Mouse (Mus musculus): ENCODE measurements around the gene Obscn. TPM values are rescaled to one million over a fixed set of nuclear protein-coding genes. Genes with fewer than 3 reads are reported as not detected.

Obscn gene
- polyA plus RNA-seq, 1 experiment from 2014 or later, result 0.14 TPM

DNA sequence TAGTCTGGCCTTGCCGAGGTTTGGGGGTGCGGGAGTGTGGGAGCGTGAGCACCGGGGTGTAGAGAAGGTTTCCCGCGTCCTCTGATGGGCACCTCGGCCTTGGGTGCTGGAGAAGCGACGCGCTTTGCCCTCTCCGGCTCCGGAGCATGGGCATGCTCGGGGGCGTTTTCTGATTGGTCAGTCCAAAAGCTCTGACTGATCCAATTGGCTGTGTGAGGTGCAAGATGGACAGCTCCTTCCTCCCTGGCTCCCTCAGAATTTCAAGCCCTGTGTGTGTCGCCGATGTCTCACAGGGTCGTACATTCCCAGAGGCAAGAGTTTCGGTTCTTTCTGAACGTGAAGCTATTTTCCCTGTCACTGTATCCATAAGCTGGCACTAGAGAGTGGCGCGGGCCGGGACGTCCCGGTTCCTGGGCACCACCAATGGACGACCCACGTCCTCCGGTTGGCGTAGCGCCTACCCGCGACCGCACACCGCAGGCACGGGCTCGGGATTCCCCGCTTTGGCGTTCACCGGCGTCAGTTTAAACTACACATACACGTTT, 176.2 kb downstream of the Obscn start:
- H3K4me1 ChIP-seq (ENCODE audit: insufficient read depth), result peaks cover 5% of the 10 kb centered on the region; the same call in 1 of the 2 replicates
- no peak overlapping the region for H3K27ac ChIP-seq (ENCODE audit: low read depth)
- TF ChIP-seq CTCF (IDR thresholded peaks at IDR 0.05; ENCODE audit: low read depth), result peak; percentile 52
- peak overlapping the region; percentile 82 for H3K4me2 ChIP-seq
- H3K4me3 ChIP-seq (ENCODE audit: low read depth, low read length), result peak overlapping the region; percentile 45
- peak; percentile 84 for ATAC-seq (ENCODE audit: insufficient read depth)
- peak; percentile 91 for DNase-seq
- H3K27me3 ChIP-seq (ENCODE audit: insufficient read depth, low read length), result peaks cover 24% of the 10 kb centered on the region
- H3K36me3 ChIP-seq (ENCODE audit: insufficient read depth), result peaks cover 8% of the 10 kb centered on the region; the same call in 1 of the 2 replicates
- peak overlapping the region; percentile 41 for H3K9ac ChIP-seq
- H3K9me3 ChIP-seq (ENCODE audit: low read depth, low read length), result peaks cover 5% of the 10 kb centered on the region; the same call in 1 of the 2 replicates
- 5% methylated on average over 40 of the region's 40 CpGs for WGBS

DNA sequence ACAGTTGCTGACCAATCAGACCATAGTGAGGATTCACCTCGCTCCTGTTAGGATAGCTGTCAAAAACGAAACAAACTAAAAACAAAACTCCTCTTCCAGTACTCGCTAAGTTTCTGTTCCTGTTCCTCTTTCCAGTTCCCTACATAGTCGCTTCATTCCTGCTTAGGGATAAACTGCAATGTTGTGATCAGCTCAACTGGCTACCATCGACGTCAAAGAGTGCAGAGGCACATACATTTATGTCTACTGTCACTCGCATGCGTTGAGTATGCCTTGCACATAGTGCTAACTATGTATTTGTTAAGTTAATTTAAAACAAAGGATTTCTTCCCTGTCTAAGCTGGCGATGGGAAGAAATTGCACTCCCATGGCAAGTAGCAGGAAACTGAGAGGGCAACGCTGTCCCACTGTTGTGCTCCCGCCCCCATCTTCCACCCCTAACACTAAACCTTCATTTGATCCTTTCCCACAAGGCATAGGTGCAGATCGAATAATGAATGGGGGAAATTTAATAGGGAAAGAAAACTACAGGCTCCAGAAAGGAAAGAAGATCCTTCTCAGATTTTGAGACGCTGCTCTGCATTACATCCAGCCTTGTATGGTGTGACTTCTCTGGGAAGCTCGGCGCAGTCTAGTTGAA, 176.9 kb downstream of the Obscn start:
- Histone ChIP-seq H3K36me3 (ENCODE audit: insufficient read depth) (peaks cover 8% of the 10 kb centered on the region; the same call in 1 of the 2 replicates), H3K9ac (peak overlapping the region; percentile 41), H3K4me1 (ENCODE audit: insufficient read depth) (peaks cover 5% of the 10 kb centered on the region; the same call in 1 of the 2 replicates), H3K27me3 (ENCODE audit: insufficient read depth, low read length) (peaks cover 24% of the 10 kb centered on the region), H3K4me2 (peak overlapping the region; percentile 82), H3K4me3 (ENCODE audit: low read depth, low read length) (peak overlapping the region; percentile 45), H3K27ac (ENCODE audit: low read depth) (no peak overlapping the region), H3K9me3 (ENCODE audit: low read depth, low read length) (peaks cover 5% of the 10 kb centered on the region; the same call in 1 of the 2 replicates)
- DNase-seq (no peak), ATAC-seq (ENCODE audit: insufficient read depth) (no peak)
- no peak for TF ChIP-seq CTCF (IDR thresholded peaks at IDR 0.05; ENCODE audit: low read depth)
- 31% methylated on average over 15 of the region's 15 CpGs for WGBS

GRCm38 (mm10) chr11:58958536-58958935, 177.7 kb downstream of the Obscn start:
- 86% methylated on average over 6 of the region's 6 CpGs for WGBS

DNA sequence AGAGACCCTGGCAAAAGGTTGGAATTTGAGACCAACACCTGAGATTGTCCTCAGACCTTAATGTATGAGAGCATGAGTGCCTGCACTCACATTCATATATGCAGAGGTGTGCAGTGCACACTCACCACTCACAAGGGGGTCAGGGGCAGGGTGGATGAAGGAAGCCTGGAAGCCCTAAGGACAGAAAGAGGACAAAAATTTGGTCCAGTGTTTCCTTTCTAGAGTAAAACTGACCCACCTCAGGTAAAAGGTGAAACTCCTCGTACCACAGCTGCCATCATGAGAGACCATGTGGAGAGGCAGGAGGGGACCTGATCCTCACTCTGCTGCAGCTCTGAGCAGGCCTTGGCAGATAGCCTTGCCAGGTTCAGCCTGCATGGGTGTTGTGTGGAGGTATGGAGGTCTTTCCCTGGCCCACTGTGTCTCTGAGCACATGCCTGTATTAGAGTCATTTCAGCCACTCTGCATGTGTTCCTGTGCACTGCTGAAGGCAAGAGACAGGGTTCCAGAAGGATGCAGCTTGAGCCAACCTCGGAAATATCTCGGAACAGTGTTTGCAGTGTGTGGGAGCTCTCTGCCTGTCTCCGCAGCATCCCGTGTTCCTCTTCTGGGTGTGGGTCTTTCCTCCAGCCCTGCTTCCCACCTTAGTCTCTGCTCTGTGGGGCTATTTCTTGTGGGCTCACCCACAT, 178.8 kb downstream of the Obscn start:
- Histone ChIP-seq H3K9ac (no peak overlapping the region), H3K4me3 (ENCODE audit: low read depth, low read length) (no peak overlapping the region), H3K36me3 (ENCODE audit: insufficient read depth) (peaks cover 8% of the 10 kb centered on the region; the same call in 1 of the 2 replicates), H3K27ac (ENCODE audit: low read depth) (no peak overlapping the region), H3K4me1 (ENCODE audit: insufficient read depth) (peaks cover 5% of the 10 kb centered on the region; the same call in 1 of the 2 replicates), H3K27me3 (ENCODE audit: insufficient read depth, low read length) (peaks cover 14% of the 10 kb centered on the region), H3K4me2 (peak overlapping the region; percentile 85; the same call in 1 of the 2 replicates), H3K9me3 (ENCODE audit: low read depth, low read length) (peaks cover 5% of the 10 kb centered on the region; the same call in 1 of the 2 replicates)
- TF ChIP-seq CTCF (IDR thresholded peaks at IDR 0.05; ENCODE audit: low read depth), result no peak
- WGBS, result 87% methylated on average over 5 of the region's 5 CpGs
- DNase-seq (no peak), ATAC-seq (ENCODE audit: insufficient read depth) (no peak)

More at GRCm38 (mm10) chr11:58958536-58958935, 177.7 kb downstream of the Obscn start:
- ATAC-seq (ENCODE audit: insufficient read depth) (no peak), DNase-seq (no peak)
- peaks cover 5% of the 10 kb centered on the region; the same call in 1 of the 2 replicates for H3K9me3 ChIP-seq (ENCODE audit: low read depth, low read length)
- TF ChIP-seq CTCF (IDR thresholded peaks at IDR 0.05; ENCODE audit: low read depth), result no peak
- H3K4me3 ChIP-seq (ENCODE audit: low read depth, low read length), result no peak overlapping the region
- H3K4me2 ChIP-seq, result no peak overlapping the region
- H3K4me1 ChIP-seq (ENCODE audit: insufficient read depth), result peaks cover 5% of the 10 kb centered on the region; the same call in 1 of the 2 replicates
- H3K27me3 ChIP-seq (ENCODE audit: insufficient read depth, low read length), result peaks cover 20% of the 10 kb centered on the region
- no peak overlapping the region for H3K9ac ChIP-seq
- peaks cover 8% of the 10 kb centered on the region; the same call in 1 of the 2 replicates for H3K36me3 ChIP-seq (ENCODE audit: insufficient read depth)
- H3K27ac ChIP-seq (ENCODE audit: low read depth), result no peak overlapping the region

DNA sequence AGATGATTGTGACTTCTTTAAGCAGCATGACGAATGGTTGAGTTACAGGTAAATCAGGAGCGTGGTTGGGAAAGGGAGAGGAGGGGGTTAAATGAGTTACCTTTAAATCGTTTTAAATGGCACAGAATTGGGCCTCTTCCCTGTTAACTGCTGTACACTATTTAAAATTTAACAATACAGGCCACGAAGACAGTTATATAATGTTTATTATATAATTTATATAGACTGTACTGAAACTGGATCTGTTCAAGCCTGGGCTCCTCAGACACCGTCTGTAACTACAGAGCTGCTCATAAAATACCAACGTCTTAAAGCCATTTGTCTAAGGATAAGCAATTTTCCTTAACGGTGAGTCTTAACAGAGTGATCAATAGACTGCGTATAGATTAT, 180.3 kb downstream of the Obscn start:
- peak overlapping the region; percentile 85 for H3K4me2 ChIP-seq
- H3K4me1 ChIP-seq (ENCODE audit: insufficient read depth), result peaks cover 5% of the 10 kb centered on the region; the same call in 1 of the 2 replicates
- peaks cover 8% of the 10 kb centered on the region for H3K27me3 ChIP-seq (ENCODE audit: insufficient read depth, low read length)
- peaks cover 8% of the 10 kb centered on the region; the same call in 1 of the 2 replicates for H3K36me3 ChIP-seq (ENCODE audit: insufficient read depth)
- H3K9me3 ChIP-seq (ENCODE audit: low read depth, low read length), result no peaks in the 10 kb centered on the region
- TF ChIP-seq CTCF (IDR thresholded peaks at IDR 0.05; ENCODE audit: low read depth), result no peak
- no peak for ATAC-seq (ENCODE audit: insufficient read depth)
- WGBS, result 17% methylated on average over 8 of the region's 8 CpGs
- peak overlapping the region; percentile 87 for H3K9ac ChIP-seq
- peak overlapping the region; percentile 100 for H3K27ac ChIP-seq (ENCODE audit: low read depth)
- DNase-seq, result no peak
- H3K4me3 ChIP-seq (ENCODE audit: low read depth, low read length), result peak overlapping the region; percentile 53

DNA sequence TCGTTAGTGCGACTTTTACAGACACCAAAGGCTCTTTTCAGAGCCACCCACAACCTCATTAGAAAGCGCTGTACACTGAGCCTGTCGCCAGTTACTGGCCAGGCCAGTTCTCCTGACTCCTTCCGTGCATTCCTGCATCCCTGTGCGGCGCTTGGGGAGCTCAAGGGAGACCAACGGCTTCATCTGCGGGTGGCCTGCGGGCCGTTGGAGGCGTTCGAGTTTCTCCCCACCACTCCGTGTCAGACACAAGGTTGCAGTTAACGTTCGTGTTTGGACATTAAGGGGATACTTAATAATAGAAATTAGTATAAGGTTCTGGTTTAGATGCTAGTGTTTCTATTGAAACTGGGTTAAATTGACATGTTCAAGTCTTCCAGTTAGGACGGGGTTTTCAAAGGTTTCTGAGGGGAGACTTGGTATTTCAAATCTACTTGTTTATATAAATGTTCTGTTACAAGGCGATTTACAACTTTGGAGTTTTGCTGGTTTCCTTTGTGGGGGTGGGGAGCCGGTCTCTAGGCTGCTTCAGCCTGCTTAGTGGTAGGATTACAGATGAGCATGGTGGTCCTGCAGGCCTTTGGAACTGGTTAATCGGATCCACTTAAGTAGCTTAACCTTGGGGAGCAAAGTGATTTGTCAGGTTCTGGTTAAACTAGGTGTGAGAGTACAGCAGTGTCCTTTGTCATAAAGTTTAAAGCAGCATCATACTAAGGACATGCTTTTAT, 180.9 kb downstream of the Obscn start:
- H3K9me3 ChIP-seq (ENCODE audit: low read depth, low read length), result no peaks in the 10 kb centered on the region
- peak; percentile 65 for DNase-seq
- 0% methylated on average over 20 of the region's 20 CpGs for WGBS
- peak overlapping the region; percentile 87 for H3K9ac ChIP-seq
- H3K4me3 ChIP-seq (ENCODE audit: low read depth, low read length), result peak overlapping the region; percentile 53
- peaks cover 14% of the 10 kb centered on the region for H3K27me3 ChIP-seq (ENCODE audit: insufficient read depth, low read length)
- no peak for TF ChIP-seq CTCF (IDR thresholded peaks at IDR 0.05; ENCODE audit: low read depth)
- H3K36me3 ChIP-seq (ENCODE audit: insufficient read depth), result peaks cover 8% of the 10 kb centered on the region; the same call in 1 of the 2 replicates
- H3K27ac ChIP-seq (ENCODE audit: low read depth), result peak overlapping the region; percentile 100
- H3K4me1 ChIP-seq (ENCODE audit: insufficient read depth), result peaks cover 5% of the 10 kb centered on the region; the same call in 1 of the 2 replicates
- ATAC-seq (ENCODE audit: insufficient read depth), result no peak; the same call in 1 of the 2 replicates
- H3K4me2 ChIP-seq, result peak overlapping the region; percentile 85
